Mouse (Mus musculus) limb, embryonic 14.5 days (tissue): Measurements from ENCODE around the gene Ror1. TPM values are rescaled to one million over a fixed set of nuclear protein-coding genes. Genes with fewer than 3 reads are reported as not detected.

Source experiments
- ATAC-seq: fragments of 200-750 bp; cut with Nextera tagmentation; 2 replicates; pipeline ENCODE4 v1.8.0; 2017; ENCODE audit warnings: low read depth, moderate number of reproducible peaks, moderate TSS enrichment; ENCODE audit not compliant: low FRiP score
- DNase-seq: peaks from one replicate; pipeline ENCODE4 v3.0.0-alpha.2; 2015; ENCODE audit warnings: low spot score
- H3K27ac ChIP-seq: fragments of 300-500 bp; sonication (generic); replicated peaks from 2 replicates; pipeline ENCODE4 v1.5.1; 2014; ENCODE audit warnings: low read depth, mild to moderate bottlenecking, low read length, moderate library complexity, mixed read lengths
- H3K27me3 ChIP-seq: fragments of 300-500 bp; sonication (generic); 2 replicates; pipeline ENCODE4 v1.6.1; 2014; ENCODE audit warnings: low read length, mixed read lengths; ENCODE audit not compliant: control insufficient read depth, insufficient read depth
- H3K36me3 ChIP-seq: fragments of 300-500 bp; sonication (generic); 2 replicates; pipeline ENCODE4 v1.6.1; 2014; ENCODE audit warnings: mild to moderate bottlenecking, low read length, moderate library complexity, mixed read lengths; ENCODE audit not compliant: control insufficient read depth, insufficient read depth
- H3K4me1 ChIP-seq: fragments of 300-500 bp; sonication (generic); 2 replicates; pipeline ENCODE4 v1.6.1; 2014; ENCODE audit warnings: antibody characterized with exemption, low read length, mixed read lengths; ENCODE audit not compliant: control insufficient read depth, insufficient read depth
- H3K4me2 ChIP-seq: fragments of 300-500 bp; sonication (generic); replicated peaks from 2 replicates; pipeline ENCODE4 v1.6.1; 2014; ENCODE audit warnings: low read depth, mild to moderate bottlenecking, low read length, moderate library complexity; ENCODE audit not compliant: severe bottlenecking
- H3K4me3 ChIP-seq: fragments of 300-500 bp; sonication (generic); replicated peaks from 2 replicates; pipeline ENCODE4 v1.5.1; 2014; ENCODE audit warnings: low read length
- H3K9ac ChIP-seq: fragments of 300-500 bp; sonication (generic); 2 replicates; pipeline ENCODE4 v1.6.1; 2014; ENCODE audit warnings: mild to moderate bottlenecking, low read depth, low read length, moderate library complexity; ENCODE audit not compliant: severe bottlenecking
- H3K9me3 ChIP-seq: fragments of 300-500 bp; sonication (generic); 2 replicates; pipeline ENCODE4 v1.6.1; 2016; ENCODE audit warnings: low read length; ENCODE audit not compliant: control insufficient read depth
- POLR2A ChIP-seq: fragments of 200-500 bp; IDR thresholded peaks from 2 replicates; pipeline ENCODE4 v1.8.0; 2012; ENCODE audit warnings: inconsistent platforms, mild to moderate bottlenecking, moderate library complexity, borderline replicate concordance; ENCODE audit not compliant: insufficient read depth, insufficient read length; ENCODE audit errors: extremely low read depth
- WGBS: fragments of 180-500 bp; shearing (Covaris S2); extraction: QIAGEN DNeasy Blood & Tissue Kit; methylation state at CpG from one replicate; pipeline ENCODE4 v1.1.7; 2014; 5-methylcytosine and 5-hydroxymethylcytosine counted together
- polyA plus RNA-seq, 2 experiments: library from polyadenylated mRNA; depleted of rRNA in 1 of 2; stranded (reverse) in 1 of 2; unstranded in 1 of 2; fragments of >200 nt; fragmentation: Nextera tagmentation in 1 of 2; extraction: Ambion mirVana in 1 of 2; gene quantifications; 2 replicates each; pipeline versions ENCODE4 v1.2.1 to v1.2.3; 2012 to 2014

Gene Ror1
- polyA plus RNA-seq, 2 experiments = 8.6 to 12.0 TPM

GRCm38 (mm10) chr4:100350106-100350795 is 254.7 kb downstream of the Ror1 start:
- Histone ChIP-seq H3K27me3 (no peaks in the 10 kb centered on the region), H3K9ac (no peak overlapping the region), H3K4me3 (no peak overlapping the region), H3K4me1 (no peaks in the 10 kb centered on the region; the same call in 1 of the 2 replicates), H3K9me3 (no peaks in the 10 kb centered on the region), H3K4me2 (no peak overlapping the region), H3K27ac (no peak overlapping the region), H3K36me3 (no peaks in the 10 kb centered on the region)
- ATAC-seq = no peak
- no peak for DNase-seq
- WGBS = 80% methylated on average over 7 of the region's 7 CpGs
- no peak for TF ChIP-seq POLR2A

DNA sequence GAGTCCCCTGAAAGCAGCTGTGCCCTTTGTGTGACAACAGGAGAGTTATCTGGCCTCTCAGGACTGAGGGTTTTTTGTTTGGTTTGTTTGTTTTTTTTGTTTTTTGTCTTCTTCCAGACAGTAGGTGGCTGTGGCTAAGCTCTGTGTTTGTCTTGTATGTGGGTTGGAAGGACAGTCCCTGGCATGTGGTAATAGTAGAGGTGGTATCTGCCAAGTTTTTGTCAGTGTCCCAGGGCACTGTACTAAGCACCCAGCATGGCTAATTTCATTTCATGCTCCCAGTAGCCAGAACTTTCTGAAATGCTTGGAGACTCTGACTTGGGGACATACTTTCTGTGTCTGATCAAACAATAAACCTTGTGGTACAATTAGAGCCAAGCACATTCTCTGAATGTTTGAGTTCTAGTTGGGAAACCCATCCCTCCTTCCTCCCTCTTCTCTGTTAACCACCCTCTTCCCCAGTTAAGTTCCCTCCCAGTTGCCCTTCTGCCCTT is 256.3 kb downstream of the Ror1 start:
- Histone ChIP-seq H3K9ac (no peak overlapping the region), H3K4me1 (peaks cover 5% of the 10 kb centered on the region; the same call in 1 of the 2 replicates), H3K9me3 (no peaks in the 10 kb centered on the region), H3K27me3 (no peaks in the 10 kb centered on the region), H3K36me3 (no peaks in the 10 kb centered on the region), H3K4me3 (no peak overlapping the region), H3K27ac (no peak overlapping the region), H3K4me2 (no peak overlapping the region)
- ATAC-seq = no peak
- no peak for TF ChIP-seq POLR2A
- no peak for DNase-seq

DNA sequence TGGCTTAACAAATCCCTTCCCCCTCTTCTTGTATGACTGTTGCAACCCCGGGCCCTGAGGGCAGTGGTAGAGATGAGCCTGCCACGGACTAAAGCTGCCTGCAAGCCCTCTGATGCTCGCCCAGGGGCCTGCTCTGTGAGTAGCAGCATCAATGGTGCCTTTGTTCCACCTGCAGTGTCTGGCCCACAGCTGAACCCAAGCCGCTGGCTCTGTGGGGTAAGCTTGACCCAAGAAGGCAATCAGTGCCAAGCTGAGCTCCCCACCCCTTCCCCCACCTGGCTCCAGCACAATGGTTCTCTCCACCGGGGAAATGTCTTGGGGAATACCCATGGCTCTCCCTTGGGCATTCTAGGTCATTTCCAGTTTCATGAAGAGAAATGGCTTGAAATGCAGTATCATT is 260.0 kb downstream of the Ror1 start:
- Histone ChIP-seq H3K4me1 (peaks cover 5% of the 10 kb centered on the region; the same call in 1 of the 2 replicates), H3K36me3 (no peaks in the 10 kb centered on the region), H3K9ac (no peak overlapping the region), H3K27me3 (no peaks in the 10 kb centered on the region), H3K4me3 (no peak overlapping the region), H3K4me2 (no peak overlapping the region), H3K9me3 (no peaks in the 10 kb centered on the region), H3K27ac (no peak overlapping the region)
- no peak for TF ChIP-seq POLR2A
- 57% methylated on average over 5 of the region's 5 CpGs for WGBS
- DNase-seq (no peak), ATAC-seq (no peak)

GRCm38 (mm10) chr4:100357881-100358589 is 262.4 kb downstream of the Ror1 start:
- DNase-seq (no peak), ATAC-seq (no peak)
- H3K4me3 ChIP-seq = no peak overlapping the region
- no peak overlapping the region for H3K4me2 ChIP-seq
- no peaks in the 10 kb centered on the region for H3K27me3 ChIP-seq
- no peak overlapping the region for H3K9ac ChIP-seq
- TF ChIP-seq POLR2A = no peak
- WGBS = 59% methylated on average over 4 of the region's 4 CpGs
- H3K27ac ChIP-seq = no peak overlapping the region
- H3K9me3 ChIP-seq = no peaks in the 10 kb centered on the region
- peaks cover 9% of the 10 kb centered on the region for H3K4me1 ChIP-seq
- no peaks in the 10 kb centered on the region for H3K36me3 ChIP-seq

GRCm38 (mm10) chr4:100363666-100364065 is 268.1 kb downstream of the Ror1 start:
- no peak overlapping the region for H3K4me2 ChIP-seq
- no peaks in the 10 kb centered on the region for H3K36me3 ChIP-seq
- no peak overlapping the region for H3K9ac ChIP-seq
- H3K4me3 ChIP-seq = no peak overlapping the region
- 0 out of 2 replicates have a peak, but pooled peaks cover 4% of the 10 kb centered on the region for H3K27me3 ChIP-seq
- TF ChIP-seq POLR2A = no peak
- 51% methylated on average over 7 of the region's 7 CpGs for WGBS
- no peaks in the 10 kb centered on the region for H3K9me3 ChIP-seq
- peaks cover 16% of the 10 kb centered on the region for H3K4me1 ChIP-seq
- peak; percentile 14 for DNase-seq
- no peak for ATAC-seq
- peak overlapping the region; percentile 33; the same call in 1 of the 2 replicates for H3K27ac ChIP-seq
